Mouse (Mus musculus): ENCODE measurements at regions not wholly inside any gene's neighbourhood (a gene's known extent, or its start where the extent isn't known, plus 50 kb on each side); places are given as distances from the start of the nearest gene placed in this dataset.
A peak's percentile ranks its signal among the peaks of the same experiment; 100 is the strongest.

- H3K4me3 ChIP-seq (ENCODE audit: low read depth, low read length): no peak overlapping the region
- 24% methylated on average over 10 of the region's 10 CpGs for WGBS (ENCODE audit: insufficient replicate concordance)
- H3K9me3 ChIP-seq (ENCODE audit: low read length): no peaks in the 10 kb centered on the region
- ATAC-seq: peak; percentile 25
- no peaks in the 10 kb centered on the region for H3K27me3 ChIP-seq (ENCODE audit: insufficient read depth, low read length)
- peak overlapping the region; percentile 44 for H3K27ac ChIP-seq (ENCODE audit: low read depth)
- H3K9ac ChIP-seq (replicated peaks): no peak overlapping the region
- DNase-seq: no peak
- 0 out of 2 replicates have a peak overlapping the region, but pooled peaks have one; percentile 0 for H3K4me2 ChIP-seq (ENCODE audit: low read depth, low read length)
- H3K4me1 ChIP-seq (ENCODE audit: insufficient read depth): peaks cover 22% of the 10 kb centered on the region
- TF ChIP-seq EP300 (IDR thresholded peaks at IDR 0.05; ENCODE audit: low read depth) (no peak), CTCF (IDR thresholded peaks at IDR 0.05; ENCODE audit: low read depth) (no peak)
- H3K36me3 ChIP-seq (replicated peaks; ENCODE audit: insufficient read depth, low read length): no peaks in the 10 kb centered on the region
Observed at GRCm38 (mm10) chr10:67695891-67696853, 147.4 kb upstream of the Ado start.

GRCm38 (mm10) chr10:67694751-67695150, 146.0 kb upstream of the Ado start:
- Histone ChIP-seq H3K4me2 (ENCODE audit: low read depth, low read length) (no peak overlapping the region), H3K9me3 (ENCODE audit: low read length) (no peaks in the 10 kb centered on the region), H3K27ac (ENCODE audit: low read depth) (peak overlapping the region; percentile 44; the same call in 1 of the 2 replicates), H3K27me3 (ENCODE audit: insufficient read depth, low read length) (no peaks in the 10 kb centered on the region), H3K4me1 (ENCODE audit: insufficient read depth) (peaks cover 22% of the 10 kb centered on the region), H3K4me3 (ENCODE audit: low read depth, low read length) (no peak overlapping the region), H3K36me3 (replicated peaks; ENCODE audit: insufficient read depth, low read length) (no peaks in the 10 kb centered on the region), H3K9ac (replicated peaks) (no peak overlapping the region)
- TF ChIP-seq CTCF (IDR thresholded peaks at IDR 0.05; ENCODE audit: low read depth) (no peak), EP300 (IDR thresholded peaks at IDR 0.05; ENCODE audit: low read depth) (no peak)
- DNase-seq: no peak
- 48% methylated on average over 4 of the region's 4 CpGs for WGBS (ENCODE audit: insufficient replicate concordance)
- no peak for ATAC-seq

GRCm38 (mm10) chr10:67693586-67693985, 144.8 kb upstream of the Ado start:
- Histone ChIP-seq H3K4me2 (ENCODE audit: low read depth, low read length) (no peak overlapping the region), H3K4me1 (ENCODE audit: insufficient read depth) (peaks cover 22% of the 10 kb centered on the region), H3K36me3 (replicated peaks; ENCODE audit: insufficient read depth, low read length) (no peaks in the 10 kb centered on the region), H3K4me3 (ENCODE audit: low read depth, low read length) (no peak overlapping the region), H3K9me3 (ENCODE audit: low read length) (no peaks in the 10 kb centered on the region), H3K27me3 (ENCODE audit: insufficient read depth, low read length) (no peaks in the 10 kb centered on the region), H3K27ac (ENCODE audit: low read depth) (peak overlapping the region; percentile 34; the same call in 1 of the 2 replicates), H3K9ac (replicated peaks) (no peak overlapping the region)
- DNase-seq (no peak), ATAC-seq (peak; percentile 12; the same call in 1 of the 2 replicates)
- no peak for TF ChIP-seq EP300 (IDR thresholded peaks at IDR 0.05; ENCODE audit: low read depth)
- no peak for TF ChIP-seq CTCF (IDR thresholded peaks at IDR 0.05; ENCODE audit: low read depth)
- 38% methylated on average over 4 of the region's 4 CpGs for WGBS (ENCODE audit: insufficient replicate concordance)

DNA sequence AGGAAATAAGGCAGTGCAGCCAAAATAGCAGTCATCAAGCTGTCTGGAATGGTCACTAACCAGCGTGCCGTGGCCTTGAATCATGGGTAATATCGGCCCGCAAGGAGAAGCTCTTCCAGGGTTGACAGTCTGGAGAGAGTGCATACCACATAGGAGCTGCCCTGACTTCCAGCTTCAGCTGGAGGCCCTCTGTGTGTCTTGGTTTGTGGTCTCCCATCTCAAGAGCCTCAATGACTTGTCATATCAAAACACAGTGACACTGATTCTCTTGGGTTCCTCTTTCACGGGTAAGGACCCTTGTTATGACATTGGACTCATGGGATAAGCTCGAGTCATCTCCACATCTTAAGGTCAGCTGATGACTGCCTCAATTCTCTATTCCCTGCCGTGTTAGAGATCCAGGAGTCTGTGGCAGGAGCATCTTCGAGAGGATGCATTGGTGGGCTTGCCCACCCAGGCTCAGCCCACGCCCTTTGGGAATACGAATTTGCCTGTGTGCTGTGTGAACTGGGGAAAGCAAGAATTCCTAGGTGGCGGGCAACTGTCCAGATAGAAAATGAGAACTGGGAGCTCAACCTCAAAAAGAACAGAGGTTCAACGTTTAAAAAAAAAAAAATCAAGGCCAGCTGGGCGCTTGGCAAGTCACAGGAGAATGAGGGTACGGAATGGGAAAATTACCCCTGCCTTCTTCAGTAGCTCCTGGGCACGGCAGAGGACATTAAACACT, 141.4 kb upstream of the Ado start:
- H3K27ac ChIP-seq (ENCODE audit: low read depth): no peak overlapping the region
- H3K4me1 ChIP-seq (ENCODE audit: insufficient read depth): peaks cover 10% of the 10 kb centered on the region; the same call in 1 of the 2 replicates
- DNase-seq (no peak), ATAC-seq (no peak)
- no peak overlapping the region for H3K9ac ChIP-seq (replicated peaks)
- H3K36me3 ChIP-seq (replicated peaks; ENCODE audit: insufficient read depth, low read length): no peaks in the 10 kb centered on the region
- 80% methylated on average over 15 of the region's 15 CpGs for WGBS (ENCODE audit: insufficient replicate concordance)
- no peak overlapping the region for H3K4me2 ChIP-seq (ENCODE audit: low read depth, low read length)
- TF ChIP-seq EP300 (IDR thresholded peaks at IDR 0.05; ENCODE audit: low read depth) (no peak), CTCF (IDR thresholded peaks at IDR 0.05; ENCODE audit: low read depth) (no peak)
- no peaks in the 10 kb centered on the region for H3K27me3 ChIP-seq (ENCODE audit: insufficient read depth, low read length)
- no peak overlapping the region for H3K4me3 ChIP-seq (ENCODE audit: low read depth, low read length)
- no peaks in the 10 kb centered on the region for H3K9me3 ChIP-seq (ENCODE audit: low read length)

DNA sequence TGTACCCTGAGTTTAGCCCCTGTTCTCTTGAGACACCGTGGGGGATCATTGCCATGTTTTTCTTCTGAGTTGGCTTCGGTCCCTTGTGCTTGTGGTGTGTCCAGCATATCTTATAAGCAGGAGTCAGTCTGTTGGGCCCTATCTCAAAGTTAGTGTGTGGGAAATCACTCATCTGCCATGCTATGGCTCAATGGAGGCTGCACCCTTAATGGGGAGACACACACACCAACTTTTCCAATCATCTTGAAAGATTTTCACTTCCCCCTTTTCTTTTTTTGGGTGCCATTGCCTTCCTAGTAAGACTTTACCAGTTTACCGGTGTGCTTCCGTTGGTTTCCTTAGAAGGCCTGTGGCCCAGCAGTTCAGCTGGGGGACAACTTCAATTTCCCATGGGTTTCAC, 130.6 kb upstream of the Ado start:
- Histone ChIP-seq H3K4me3 (ENCODE audit: low read depth, low read length) (no peak overlapping the region), H3K9ac (replicated peaks) (no peak overlapping the region), H3K36me3 (replicated peaks; ENCODE audit: insufficient read depth, low read length) (no peaks in the 10 kb centered on the region), H3K9me3 (ENCODE audit: low read length) (no peaks in the 10 kb centered on the region), H3K27me3 (ENCODE audit: insufficient read depth, low read length) (no peaks in the 10 kb centered on the region), H3K4me2 (ENCODE audit: low read depth, low read length) (no peak overlapping the region), H3K27ac (ENCODE audit: low read depth) (no peak overlapping the region), H3K4me1 (ENCODE audit: insufficient read depth) (no peaks in the 10 kb centered on the region)
- TF ChIP-seq CTCF (IDR thresholded peaks at IDR 0.05; ENCODE audit: low read depth) (no peak), EP300 (IDR thresholded peaks at IDR 0.05; ENCODE audit: low read depth) (no peak)
- ATAC-seq (no peak), DNase-seq (no peak)
- WGBS (ENCODE audit: insufficient replicate concordance): 70% methylated on average over 4 of the region's 4 CpGs

DNA sequence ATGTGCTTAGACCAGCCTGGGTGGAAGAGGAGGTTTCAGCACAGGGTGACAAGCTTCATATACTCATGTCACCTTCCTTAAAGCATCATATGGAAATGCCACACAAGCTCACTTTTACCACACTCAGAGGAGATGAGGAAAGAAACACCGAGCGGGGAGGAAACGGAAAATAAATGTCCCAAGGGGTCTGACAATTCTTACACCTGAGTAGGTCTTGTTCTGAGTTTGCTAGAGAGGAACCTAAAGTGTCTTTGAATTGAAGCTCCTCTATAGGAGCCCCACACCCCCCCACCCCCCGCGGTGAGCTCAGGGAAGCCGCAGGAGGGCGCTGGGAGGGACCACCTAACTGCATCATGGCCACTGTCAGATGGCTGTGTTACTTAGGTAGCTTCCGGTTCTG, 124.7 kb upstream of the Ado start:
- H3K9me3 ChIP-seq (ENCODE audit: low read length): no peaks in the 10 kb centered on the region
- H3K4me2 ChIP-seq (ENCODE audit: low read depth, low read length): no peak overlapping the region
- TF ChIP-seq EP300 (IDR thresholded peaks at IDR 0.05; ENCODE audit: low read depth) (no peak), CTCF (IDR thresholded peaks at IDR 0.05; ENCODE audit: low read depth) (no peak)
- H3K27me3 ChIP-seq (ENCODE audit: insufficient read depth, low read length): no peaks in the 10 kb centered on the region
- no peak for DNase-seq
- no peaks in the 10 kb centered on the region for H3K36me3 ChIP-seq (replicated peaks; ENCODE audit: insufficient read depth, low read length)
- no peak overlapping the region for H3K4me3 ChIP-seq (ENCODE audit: low read depth, low read length)
- no peak for ATAC-seq
- no peak overlapping the region for H3K9ac ChIP-seq (replicated peaks)
- H3K4me1 ChIP-seq (ENCODE audit: insufficient read depth): no peaks in the 10 kb centered on the region
- 81% methylated on average over 8 of the region's 8 CpGs for WGBS (ENCODE audit: insufficient replicate concordance)
- H3K27ac ChIP-seq (ENCODE audit: low read depth): no peak overlapping the region
